Comparison of ENCODE assay signal across 20 mouse cellular contexts in the genomic region with DNA sequence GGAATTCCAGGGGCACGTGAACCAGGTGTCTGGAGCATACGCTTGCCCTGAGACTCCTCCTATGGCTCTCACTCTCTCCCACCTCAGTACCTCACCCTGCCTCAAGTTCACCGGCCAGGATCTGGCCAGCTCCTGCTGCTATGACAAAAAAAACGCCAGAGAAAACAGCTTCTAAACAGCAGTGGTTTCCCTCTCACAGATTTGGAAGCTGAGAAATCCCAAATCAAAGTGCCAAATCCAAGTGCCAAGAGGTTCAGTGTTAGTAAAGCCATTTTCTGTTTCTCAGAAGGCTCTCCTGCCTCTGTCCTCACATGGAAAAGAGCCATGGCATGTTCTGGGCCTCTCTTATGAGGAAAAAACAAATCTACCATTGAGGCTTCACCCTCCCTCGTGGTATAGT. TPM values are rescaled to one million over a fixed set of nuclear protein-coding genes. Genes with fewer than 3 reads are reported as not detected.
A peak's percentile ranks its signal among the peaks of the same experiment; 100 is the strongest.
DNase-seq lines count a peak whose midpoint lies in the region; ATAC-seq and TF ChIP-seq lines count a peak whose summit lies in the region.
"Had no signal": no experiment of that assay in that cellular context is flagged by ENCODE, and none has a peak within 500 bp of the region (broad histone marks: within the 10 kb centered on the region; RNA-seq: fewer than 3 reads in every experiment).

No protein-coding gene starts in this region.

- peaks cover 92% of the 10 kb centered on the region for H3K36me3 ChIP-seq in megakaryocyte, embryonic 14.5 days (replicated peaks; ENCODE audit: low read length)
- H3K36me3 ChIP-seq in C2C12 (ENCODE audit: control insufficient read depth, insufficient read depth), result no peaks in the 10 kb centered on the region
- H3K36me3 ChIP-seq: embryonic facial prominence, embryonic 12.5 days; embryonic facial prominence, embryonic 15.5 days; hindbrain, embryonic 12.5 days; hindbrain, embryonic 15.5 days; intestine, embryonic 15.5 days had no signal

- no peaks in the 10 kb centered on the region for H3K27me3 ChIP-seq in megakaryocyte, embryonic 14.5 days (replicated peaks)
- no peaks in the 10 kb centered on the region for H3K27me3 ChIP-seq in C2C12 (ENCODE audit: control insufficient read depth, insufficient read depth, insufficient read length)
- H3K27me3 ChIP-seq: embryonic facial prominence, embryonic 12.5 days; embryonic facial prominence, embryonic 15.5 days; hindbrain, embryonic 12.5 days; hindbrain, embryonic 15.5 days; intestine, embryonic 15.5 days had no signal

- peaks cover 48% of the 10 kb centered on the region for H3K79me3 ChIP-seq in C2C12 (ENCODE audit: low read depth)

- no peak for ATAC-seq in megakaryocyte, adult 5-6 weeks (ENCODE audit: poor library complexity, severe bottlenecking)
- no peak for ATAC-seq in inflammation-experienced regulatory T-cells, adult 6 months
- ATAC-seq: intestine, embryonic 15.5 days had no signal

- peak overlapping the region; percentile 26; the same call in 1 of the 2 replicates for H3K27ac ChIP-seq in brown adipose tissue, adult 24 weeks (replicated peaks; ENCODE audit: low read depth, low read length)
- H3K27ac ChIP-seq: embryonic facial prominence, embryonic 12.5 days; embryonic facial prominence, embryonic 15.5 days; hindbrain, embryonic 12.5 days; hindbrain, embryonic 15.5 days; intestine, embryonic 15.5 days had no signal

- no peaks in the 10 kb centered on the region for H3K9me3 ChIP-seq in megakaryocyte, embryonic 14.5 days
- H3K9me3 ChIP-seq: embryonic facial prominence, embryonic 12.5 days; embryonic facial prominence, embryonic 15.5 days; hindbrain, embryonic 12.5 days; hindbrain, embryonic 15.5 days; intestine, embryonic 15.5 days had no signal

- TF ChIP-seq CTCF in C2C12 (IDR thresholded peaks at IDR 0.05; ENCODE audit: control insufficient read depth, insufficient read depth, insufficient read length), result no peak

- peak overlapping the region; percentile 48 for H3K4me3 ChIP-seq in megakaryocyte, embryonic 14.5 days (replicated peaks)
- H3K4me3 ChIP-seq in C2C12 (ENCODE audit: insufficient read depth, poor library complexity, severe bottlenecking), result no peak overlapping the region
- H3K4me3 ChIP-seq in brown adipose tissue, adult 24 weeks (ENCODE audit: insufficient read depth, low read depth, low read length), result no peak overlapping the region
- H3K4me3 ChIP-seq: embryonic facial prominence, embryonic 12.5 days; embryonic facial prominence, embryonic 15.5 days; hindbrain, embryonic 12.5 days; hindbrain, embryonic 15.5 days; intestine, embryonic 15.5 days had no signal

- H3K4me1 ChIP-seq in megakaryocyte, embryonic 14.5 days, result peaks cover 100% of the 10 kb centered on the region
- H3K4me1 ChIP-seq in brown adipose tissue, adult 24 weeks (ENCODE audit: control insufficient read depth, insufficient read depth, insufficient read length, low read length), result peaks cover 55% of the 10 kb centered on the region
- H3K4me1 ChIP-seq: hindbrain, embryonic 15.5 days had no signal

- H3ac ChIP-seq in C2C12 (ENCODE audit: control insufficient read depth, insufficient read length, low read depth), result peak overlapping the region; percentile 34

- peak; percentile 66 for DNase-seq in heart, adult 11 months
- no peak for DNase-seq in heart, adult 8-10 months (ENCODE audit: low spot score)
- DNase-seq: adrenal gland, postnatal 10 days; adrenal gland, postnatal 36 days; cerebellum, adult 11 months; cerebellum, adult 2 months; cerebellum, adult 9-11 months; cerebellum, postnatal 25 days; forebrain, postnatal 0 days; gastrocnemius, postnatal 36 days had no signal

- H3K79me2 ChIP-seq in C2C12 (ENCODE audit: control insufficient read depth, insufficient read depth), result peaks cover 78% of the 10 kb centered on the region

TF ChIP-seq in C2C12, 6 proteins besides CTCF, POLR2A, EP300 and RAD21:
- TF ChIP-seq FOSL1 (IDR thresholded peaks at IDR 0.05; ENCODE audit: insufficient read depth, low read length, poor library complexity, severe bottlenecking) (no peak), USF1 (IDR thresholded peaks at IDR 0.05; ENCODE audit: low read depth) (no peak), CEBPB (IDR thresholded peaks at IDR 0.05; ENCODE audit: low read depth) (no peak), MYOD1 (IDR thresholded peaks at IDR 0.05; ENCODE audit: control insufficient read depth, insufficient read length, low read depth) (no peak), MAX (IDR thresholded peaks at IDR 0.05) (no peak), MYOG (IDR thresholded peaks at IDR 0.05; ENCODE audit: control insufficient read depth, extremely low read depth, insufficient read length) (no peak)

RNA-seq across cellular contexts. Expression of a gene that starts 11.8 kb away (rescaled TPM):
- total RNA-seq in heart, adult 8-10 months (2022), result 10 to 100 TPM; 12.2 to 18.8 (median 17.0) TPM
- 117 and 151 TPM in 2 replicates for polyA plus RNA-seq in megakaryocyte, embryonic 14.5 days (2012; ENCODE audit: insufficient read depth, low replicate concordance)
- total RNA-seq in megakaryocyte, adult 5-6 weeks (2015), result 188 and 204 TPM in 2 replicates
- 121 and 157 TPM in 2 replicates for total RNA-seq in megakaryocyte, adult 5-6 weeks (2017)
- polyA plus RNA-seq in C2C12 (2012; fragmentation: generic; extraction: Trizol), result 16.7 TPM
- 2.9 and 7.5 TPM in 2 replicates for polyA plus RNA-seq in brown adipose tissue, adult 24 weeks (2012; ENCODE audit: insufficient read depth, insufficient read length, missing spikeins)
- polyA plus RNA-seq in inflammation-experienced regulatory T-cells, adult 6 months (2017; shearing (Covaris generic)), result 10 to 100 TPM; 45.7 to 59.8 (median 53.3) TPM
